Comparison of ENCODE assay signal across 8 mouse cellular contexts in genomic region chr8:128025251-128025856, GRCm38 (mm10).
DNase-seq lines count a peak whose midpoint lies in the region; ATAC-seq and TF ChIP-seq lines count a peak whose summit lies in the region.

No protein-coding gene starts in this region.

- no peaks in the 10 kb centered on the region for H3K36me3 ChIP-seq in forebrain, embryonic 16.5 days (ENCODE audit: control insufficient read depth, insufficient read depth)
- no peaks in the 10 kb centered on the region for H3K36me3 ChIP-seq in testis, adult 2 months (ENCODE audit: control insufficient read depth, insufficient read depth, low read length)

- H3K27me3 ChIP-seq in forebrain, embryonic 16.5 days (replicated peaks; ENCODE audit: control insufficient read depth, insufficient read depth, low read length): no peaks in the 10 kb centered on the region
- H3K27me3 ChIP-seq in testis, adult 2 months (ENCODE audit: control insufficient read depth, insufficient read depth, low read length): no peaks in the 10 kb centered on the region

- H3K4me1 ChIP-seq in forebrain, embryonic 16.5 days (replicated peaks; ENCODE audit: control insufficient read depth, insufficient read depth, low read length): peaks cover 16% of the 10 kb centered on the region
- H3K4me1 ChIP-seq in testis, adult 2 months (ENCODE audit: control insufficient read depth, insufficient read depth, low read length): peaks cover 3% of the 10 kb centered on the region

- TF ChIP-seq POLR2A in testis, adult 2 months (IDR thresholded peaks at IDR 0.05; ENCODE audit: control insufficient read depth, low read depth, low read length): no peak

- TF ChIP-seq CTCF in testis, adult 2 months (IDR thresholded peaks at IDR 0.05; ENCODE audit: control insufficient read depth, insufficient read depth, insufficient replicate concordance, low read depth, low read length): no peak

- no peak overlapping the region for H3K9ac ChIP-seq in forebrain, embryonic 16.5 days (replicated peaks; ENCODE audit: low read depth, low read length)

- 27% methylated on average over 7 of the region's 7 CpGs for WGBS in forebrain, embryonic 16.5 days
- 21% methylated on average over 7 of the region's 7 CpGs for WGBS in large intestine, adult 2 months

- H3K4me2 ChIP-seq in forebrain, embryonic 16.5 days (ENCODE audit: low read length): no peak overlapping the region

- ATAC-seq in forebrain, embryonic 16.5 days: peak; percentile 94

- intact Hi-C loops in heart, postnatal 36 days (cut with DNase I): loop anchor here (10.0 kb wide), 1 partner anchor 191 kb away; no protein-coding TSS in a partner anchor

- H3K27ac ChIP-seq in forebrain, embryonic 16.5 days (ENCODE audit: low read length): peak overlapping the region; percentile 60
- H3K27ac ChIP-seq in testis, adult 2 months (ENCODE audit: control insufficient read depth, insufficient read depth, low read depth, low read length): peak overlapping the region; percentile 1; the same call in 1 of the 2 replicates

- peak; percentile 24 to 49 for DNase-seq in adrenal gland, adult 18-20 months (ENCODE audit: low spot score in 2 of 2)
- DNase-seq in cerebellum, adult 18-20 months: peak; percentile 9 to 10
- peak; percentile 76 to 81 for DNase-seq in heart, postnatal 36 days
- DNase-seq in large intestine, adult 2 months (ENCODE audit: low read depth, low spot score): peak; percentile 8
- peak; percentile 88 for DNase-seq in lung, postnatal 10 days
- no peak for DNase-seq in spleen, postnatal 14 days (ENCODE audit: low spot score in 2 of 2)

- no peaks in the 10 kb centered on the region for H3K9me3 ChIP-seq in forebrain, embryonic 16.5 days (ENCODE audit: control insufficient read depth, low read length)

- H3K4me3 ChIP-seq in forebrain, embryonic 16.5 days (replicated peaks; ENCODE audit: low read length): no peak overlapping the region
- H3K4me3 ChIP-seq in testis, adult 2 months (ENCODE audit: control insufficient read depth, low read depth, low read length): no peak overlapping the region

Comparison
In these comparisons a context has a peak if more than half of its experiments do, and no peak if none do; other contexts are left out.
1. DNase-seq: peak in adrenal gland, adult 18-20 months (2 of 2), cerebellum, adult 18-20 months (2 of 2), heart, postnatal 36 days (2 of 2), large intestine, adult 2 months (single experiment) and lung, postnatal 10 days (single experiment); none in spleen, postnatal 14 days (0 of 2).